Mouse (Mus musculus) layer of hippocampus, postnatal 14 days (tissue): ENCODE data around the gene Pdia4. TPM values are rescaled to one million over a fixed set of nuclear protein-coding genes. Genes with fewer than 3 reads are reported as not detected.
"Not testable (repeated sequence)": the region's sequence is repeated elsewhere in the genome, so short reads cannot be mapped to it uniquely, and the experiment has no call there.

Experiments
- DNase-seq, 2 experiments: peaks; one replicate each; pipeline ENCODE4 v3.0.0; 2021 to 2022; ENCODE audit warnings: low spot score in 2 of 2, mixed read lengths in 1 of 2
- microRNA-seq, 2 experiments: library from miRNA; unstranded; fragments of <30 nt; microRNA quantifications; one replicate each; pipeline ENCODE4 v1.2.0; 2021
- total RNA-seq, 2 experiments: library from RNA; stranded (reverse); gene quantifications; 2 replicates each; pipeline ENCODE4 v1.2.3; 2021

Pdia4 gene
- total RNA-seq, 2 experiments from 2014 or later = 53.0 to 73.0 TPM

- DNase-seq = not testable (repeated sequence)
Measured at GRCm38 (mm10) chr6:47768520-47768919, 44.7 kb downstream of the Pdia4 start.

- DNase-seq = not testable (repeated sequence)
Measured at GRCm38 (mm10) chr6:47767355-47767754, 45.9 kb downstream of the Pdia4 start.

DNA sequence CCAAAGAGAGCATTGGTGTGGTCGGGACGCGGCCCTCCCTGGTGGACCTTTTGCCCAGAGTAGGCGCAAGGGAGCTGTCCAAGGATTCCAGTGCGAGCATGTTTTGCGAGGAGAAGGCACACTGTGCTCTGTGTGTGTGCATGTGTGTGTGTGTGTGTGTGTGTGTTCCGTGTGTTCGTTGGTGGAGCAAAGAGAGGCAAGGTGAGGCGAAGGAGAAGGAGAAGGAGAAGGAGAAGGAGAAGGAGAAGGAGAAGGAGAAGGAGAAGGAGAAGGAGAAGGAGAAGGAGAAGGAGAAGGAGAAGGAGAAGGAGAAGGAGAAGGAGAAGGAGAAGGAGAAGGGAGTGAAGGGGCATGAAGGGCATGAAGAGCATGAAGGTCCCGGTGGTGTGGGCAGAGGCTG is 50.5 kb downstream of the Pdia4 start:
- DNase-seq = not testable (repeated sequence)

DNA sequence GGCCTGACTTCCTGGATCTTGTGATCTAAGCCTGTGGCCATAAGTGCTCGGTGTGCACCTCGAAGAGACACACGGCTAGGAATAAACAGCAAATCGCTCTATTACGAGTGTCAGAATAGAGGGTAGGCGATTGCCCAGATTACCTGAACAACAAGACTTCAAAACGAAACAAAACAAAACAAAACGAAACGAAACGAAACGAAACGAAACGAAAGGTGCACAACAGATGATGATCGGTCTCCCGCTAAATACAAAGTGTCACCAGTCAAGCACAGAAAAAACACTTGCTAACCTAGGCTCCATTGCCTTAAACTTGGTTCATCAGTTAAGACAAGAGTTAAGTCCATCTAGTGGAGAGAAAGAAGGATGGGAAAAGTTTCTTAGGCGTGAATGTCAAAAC is 53.8 kb downstream of the Pdia4 start:
- not testable (repeated sequence) for DNase-seq

GRCm38 (mm10) chr6:47757849-47758248 is 55.4 kb downstream of the Pdia4 start:
- DNase-seq = peak; percentile 90

- not testable (repeated sequence) for DNase-seq
Measured at GRCm38 (mm10) chr6:47757429-47757828, 55.8 kb downstream of the Pdia4 start.

DNA sequence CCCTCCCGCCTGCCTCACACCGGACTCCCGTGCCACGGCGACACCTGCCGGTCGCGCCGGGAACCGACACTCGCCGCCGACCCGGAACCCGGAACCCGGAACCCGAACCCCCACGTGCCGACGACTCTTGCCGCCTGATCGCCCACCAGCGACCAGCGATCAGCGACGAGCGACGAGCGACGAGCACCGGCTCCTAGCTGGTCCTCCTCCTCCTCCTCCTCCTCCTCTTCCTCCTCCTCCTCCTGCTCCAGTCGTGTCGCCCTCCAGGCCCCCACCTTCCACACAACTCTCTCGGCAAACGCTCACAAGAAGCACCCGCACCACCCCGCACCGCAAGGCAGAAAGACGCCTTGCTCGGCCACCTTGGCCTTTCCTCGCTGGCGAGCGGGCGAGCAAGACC is 60.1 kb downstream of the Pdia4 start:
- not testable (repeated sequence) for DNase-seq

DNA sequence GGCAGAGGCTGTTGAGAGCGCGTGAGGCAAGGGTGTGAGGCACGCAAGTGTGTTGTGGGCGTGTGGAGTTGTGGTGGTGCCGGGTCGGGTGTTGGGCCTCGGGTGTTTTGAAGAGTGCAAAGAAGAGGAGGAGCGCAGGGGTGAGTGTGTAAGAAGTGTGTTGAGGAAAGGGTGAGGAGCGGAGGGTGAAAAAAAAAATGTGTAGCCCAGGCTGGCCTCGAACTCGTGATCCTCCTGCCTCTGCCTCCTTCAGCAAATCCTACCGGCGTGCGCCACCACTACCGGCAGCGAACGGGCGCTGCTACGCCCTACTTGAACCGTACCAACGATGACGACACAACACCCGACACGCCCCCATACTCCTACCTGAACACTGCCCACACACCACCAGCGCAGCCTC is 64.9 kb downstream of the Pdia4 start:
- DNase-seq = peak; percentile 93 to 97

DNA sequence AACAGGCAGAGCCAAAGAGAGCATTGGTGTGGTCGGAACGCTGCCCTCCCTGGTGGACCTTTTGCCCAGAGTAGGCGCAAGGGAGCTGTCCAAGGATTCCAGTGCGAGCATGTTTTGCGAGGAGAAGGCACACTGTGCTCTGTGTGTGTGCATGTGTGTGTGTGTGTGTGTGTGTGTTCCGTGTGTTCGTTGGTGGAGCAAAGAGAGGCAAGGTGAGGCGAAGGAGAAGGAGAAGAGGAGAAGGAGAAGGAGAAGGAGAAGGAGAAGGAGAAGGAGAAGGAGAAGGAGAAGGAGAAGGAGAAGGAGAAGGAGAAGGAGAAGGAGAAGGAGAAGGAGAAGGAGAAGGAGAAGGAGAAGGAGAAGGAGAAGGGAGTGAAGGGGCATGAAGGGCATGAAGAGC is 65.3 kb downstream of the Pdia4 start:
- DNase-seq = not testable (repeated sequence)

Small RNA genes lying within 50 kb of the gene (microRNA-seq; reads per million reads assigned to microRNA genes)
- gene Mir704 = 0.28 to 0.45 reads per million in 2 experiments

Other genes starting within 250 kb of the Pdia4 start
- gene Ezh2, start 218.1 kb downstream of the Pdia4 start, total RNA-seq = 10 to 100 TPM; 20.6 to 31.0 TPM
- gene Zfp786, start 17.4 kb upstream of the Pdia4 start, total RNA-seq = 1 to 10 TPM; 5.1 to 5.5 TPM
- 10 to 100 TPM; 19.1 to 21.0 TPM for gene Zfp398, start 22.2 kb upstream of the Pdia4 start, total RNA-seq
- gene Zfp282, start 63.8 kb upstream of the Pdia4 start, total RNA-seq = 10 to 100 TPM; 23.5 to 23.6 TPM
- gene Zfp212, start 107.0 kb upstream of the Pdia4 start, total RNA-seq = 10 to 100 TPM; 15.5 to 17.1 TPM
- 10 to 100 TPM; 21.1 to 23.0 TPM for gene Zfp956, start 140.0 kb upstream of the Pdia4 start, total RNA-seq
- gene Zfp777, start 235.5 kb upstream of the Pdia4 start, total RNA-seq = 10 to 100 TPM; 37.3 to 43.7 TPM